Mouse (Mus musculus) B cell, adult 2 months (primary cell): Measurements from ENCODE around the gene Alppl2.
A peak's percentile ranks its signal among the peaks of the same experiment; 100 is the strongest.

Experiments
- DNase-seq, 2 experiments: peaks; one replicate each; pipeline ENCODE4 v3.0.0; 2022

The Alppl2 gene

DNA sequence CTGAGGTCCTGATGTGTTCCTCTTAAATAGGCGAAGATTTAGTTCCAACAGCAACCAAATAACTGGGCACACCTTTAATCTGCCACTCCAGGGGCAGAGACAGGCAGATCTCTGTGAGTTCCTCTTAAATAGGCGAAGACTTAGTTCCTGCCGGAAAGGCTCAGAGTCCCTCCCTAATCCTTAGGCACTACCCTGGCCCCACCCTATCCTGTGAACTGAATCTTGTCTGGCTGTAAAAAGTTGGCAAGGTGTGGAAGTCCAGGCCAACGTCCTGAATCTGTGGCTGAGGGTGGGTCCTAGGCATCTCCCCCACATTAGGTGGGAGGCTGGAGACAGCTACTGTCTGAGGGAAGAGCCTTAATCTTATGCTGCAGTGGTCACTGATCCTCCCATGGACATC is at the start of gene Alppl2:
Alppl2 (minus strand) TSS at position 101 of the 400 bp plus-strand sequence.
- DNase-seq, result no peak

DNA sequence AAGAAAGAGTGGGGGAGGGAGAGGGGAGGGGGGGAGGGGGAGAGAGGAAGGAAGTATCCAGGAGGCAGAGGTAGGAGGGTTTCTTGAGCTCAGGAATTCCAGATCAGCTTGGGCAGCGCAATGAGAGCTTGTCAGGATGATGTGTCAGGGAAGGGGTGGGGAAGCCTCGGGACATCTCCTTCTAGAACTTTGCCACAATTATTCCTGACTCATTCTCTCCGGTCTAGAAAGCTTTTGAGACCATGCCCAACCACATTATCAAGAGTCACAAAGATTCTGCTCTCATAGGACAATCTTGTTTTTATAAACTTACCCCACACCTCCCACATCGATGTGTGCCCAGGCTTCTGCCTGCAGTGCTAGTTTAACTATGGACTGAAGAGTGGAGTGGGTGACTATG is 42.1 kb upstream of the Alppl2 start:
- no peak for DNase-seq

GRCm38 (mm10) chr1:87127206-87128030 is 37.7 kb upstream of the Alppl2 start:
- peak in 1 of 2 experiments; percentile 5 for DNase-seq

DNA sequence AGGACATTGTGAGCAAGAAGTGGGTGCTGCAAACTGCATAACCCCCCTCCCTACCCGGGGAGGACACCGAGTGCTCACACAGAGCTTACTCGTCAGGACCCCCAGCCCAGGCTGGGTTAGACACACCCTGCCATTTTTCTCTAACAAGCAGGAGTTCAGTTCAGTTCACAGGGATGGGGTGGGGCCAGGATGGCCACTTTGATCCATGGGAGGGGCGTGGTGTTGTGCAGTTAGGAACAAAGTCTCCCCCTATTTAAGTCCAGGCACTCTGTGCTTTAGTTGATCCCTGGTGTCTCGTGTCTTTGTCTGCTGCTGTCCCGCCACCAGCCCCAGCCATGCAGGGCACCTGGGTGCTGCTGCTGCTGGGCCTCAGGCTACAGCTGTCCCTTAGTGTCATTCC is 34.9 kb upstream of the Alppl2 start, which contains the start of gene Akp3:
Akp3 (plus strand) TSS at position 301 of the 400 bp plus-strand sequence.
- no peak for DNase-seq

- DNase-seq, result no peak
Observed at GRCm38 (mm10) chr1:87114784-87115183, 25.1 kb upstream of the Alppl2 start.

DNA sequence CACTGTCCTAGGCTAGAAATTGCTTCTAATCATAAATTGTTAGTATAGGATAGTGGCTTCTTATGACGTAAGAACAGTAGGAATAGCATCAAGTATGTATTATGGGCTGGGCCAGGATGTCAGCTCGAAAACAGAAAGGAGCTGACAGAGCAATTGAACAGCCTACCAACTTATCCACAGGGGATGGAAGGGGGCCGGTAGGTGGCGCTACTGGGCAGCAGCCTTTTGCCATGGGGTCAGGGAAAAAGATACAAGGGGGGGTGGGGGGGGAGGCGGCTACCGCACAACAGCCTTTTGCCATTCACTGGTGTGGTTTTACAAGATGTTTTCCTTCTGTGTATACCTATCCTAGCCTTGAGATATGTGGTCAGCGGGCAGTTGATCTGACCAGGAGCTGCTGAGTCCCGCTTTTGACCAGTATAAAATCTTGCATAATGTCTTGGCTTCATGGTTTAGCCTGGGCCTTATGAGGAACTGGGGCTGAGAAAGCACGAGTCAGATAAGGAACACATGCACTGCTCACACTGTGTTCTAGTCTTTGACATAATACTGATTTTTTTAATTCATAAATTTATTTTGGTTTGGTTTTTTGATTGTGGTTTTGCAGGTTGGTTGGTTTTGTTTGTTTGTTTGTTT is 22.1 kb upstream of the Alppl2 start:
- peak; percentile 39 to 50 for DNase-seq

- DNase-seq, result no peak
Observed at GRCm38 (mm10) chr1:87108564-87108963, 18.8 kb upstream of the Alppl2 start.

GRCm38 (mm10) chr1:87106536-87106935 is 16.8 kb upstream of the Alppl2 start:
- no peak for DNase-seq

DNA sequence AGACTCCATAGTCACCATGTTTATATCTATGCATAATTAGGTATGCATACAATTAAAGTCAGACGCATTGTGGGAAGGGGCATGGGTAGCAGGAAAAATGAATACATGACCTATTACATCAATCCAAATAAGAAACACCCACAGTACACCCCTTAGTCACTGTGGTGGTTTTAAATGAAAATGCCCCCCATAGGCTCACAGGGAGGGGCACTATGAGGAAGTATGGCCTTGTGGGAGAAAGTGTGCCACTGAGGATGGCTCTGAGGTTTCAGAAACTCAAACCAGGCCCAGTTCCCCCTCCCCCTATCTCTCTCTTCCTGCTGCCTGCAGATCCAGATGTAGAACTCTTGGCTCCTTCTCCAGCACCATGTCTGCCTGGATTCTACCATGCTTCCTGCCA is 14.2 kb upstream of the Alppl2 start:
- DNase-seq, result no peak

DNA sequence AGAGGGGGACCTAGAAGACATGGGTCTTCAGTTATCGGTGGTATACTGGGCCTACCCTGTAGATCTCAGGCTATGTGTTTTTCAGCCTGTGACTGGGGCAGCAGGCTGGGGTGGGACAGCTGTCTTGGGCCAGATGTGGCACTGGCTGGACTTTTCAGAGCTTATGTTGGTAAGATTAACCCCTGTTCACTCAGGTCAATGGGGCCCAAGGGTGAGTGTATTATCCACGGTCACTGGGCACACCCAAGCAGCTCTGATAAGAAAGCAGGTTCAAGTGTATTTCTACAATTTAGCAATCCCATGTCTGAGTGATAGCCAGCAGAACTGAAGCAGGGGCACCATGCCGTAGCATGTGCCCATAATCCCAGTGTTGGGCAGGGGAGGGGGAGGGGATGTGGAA is 12.4 kb upstream of the Alppl2 start:
- DNase-seq, result no peak

- DNase-seq, result no peak
Observed at GRCm38 (mm10) chr1:87101411-87101810, 11.7 kb upstream of the Alppl2 start, which contains the start of gene Alpi. Gene Alpi, minus strand, starts transcription at chr1:87101606.

GRCm38 (mm10) chr1:87098358-87098975 is 8.7 kb upstream of the Alppl2 start:
- peak; percentile 62 to 68 for DNase-seq

DNA sequence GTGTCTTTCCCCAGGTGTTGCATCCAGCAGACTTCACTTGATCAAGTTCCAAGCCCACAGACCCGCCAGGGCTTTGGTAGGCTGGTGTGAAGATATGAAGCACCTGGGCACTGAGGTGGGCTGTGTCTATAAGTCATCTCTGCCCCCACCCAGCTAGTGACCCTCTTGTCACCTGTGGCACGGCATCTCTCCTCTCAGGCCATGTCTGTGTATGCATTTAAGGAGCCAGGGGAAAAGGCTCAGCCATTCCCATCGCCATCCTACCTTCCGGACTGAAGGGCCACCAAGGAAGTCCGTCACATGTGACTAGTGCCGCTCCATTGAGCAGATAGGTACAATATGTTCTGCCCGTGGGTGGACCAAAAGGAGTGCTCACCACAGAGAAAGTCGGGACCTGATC is 5.9 kb upstream of the Alppl2 start:
- no peak for DNase-seq

- DNase-seq, result no peak
Observed at GRCm38 (mm10) chr1:87089251-87089650, 477 bp downstream of the Alppl2 start.

DNA sequence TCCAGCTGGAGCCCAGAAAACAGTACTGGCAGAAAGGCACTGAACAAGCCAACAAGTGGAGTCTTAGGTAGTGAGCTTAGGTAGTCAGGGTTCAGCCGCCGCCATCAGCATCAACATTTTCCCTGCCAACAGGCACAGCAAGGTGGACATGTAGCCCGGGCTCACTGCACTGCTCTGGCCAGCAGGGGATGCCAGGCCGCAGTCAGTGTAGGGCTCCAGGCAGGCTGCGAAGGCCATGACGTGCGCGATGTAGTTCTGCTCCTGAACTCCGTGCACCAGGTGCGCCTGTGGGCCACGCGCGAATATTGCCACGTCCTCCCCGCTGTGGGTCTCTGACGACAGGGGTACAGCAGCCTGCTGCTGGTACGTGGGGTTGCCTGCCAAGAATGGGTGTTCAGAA is 2.8 kb downstream of the Alppl2 start:
- DNase-seq, result no peak

- no peak for DNase-seq
Observed at GRCm38 (mm10) chr1:87086196-87086595, 3.5 kb downstream of the Alppl2 start.

GRCm38 (mm10) chr1:87073776-87074175 is 16.0 kb downstream of the Alppl2 start:
- no peak for DNase-seq

DNA sequence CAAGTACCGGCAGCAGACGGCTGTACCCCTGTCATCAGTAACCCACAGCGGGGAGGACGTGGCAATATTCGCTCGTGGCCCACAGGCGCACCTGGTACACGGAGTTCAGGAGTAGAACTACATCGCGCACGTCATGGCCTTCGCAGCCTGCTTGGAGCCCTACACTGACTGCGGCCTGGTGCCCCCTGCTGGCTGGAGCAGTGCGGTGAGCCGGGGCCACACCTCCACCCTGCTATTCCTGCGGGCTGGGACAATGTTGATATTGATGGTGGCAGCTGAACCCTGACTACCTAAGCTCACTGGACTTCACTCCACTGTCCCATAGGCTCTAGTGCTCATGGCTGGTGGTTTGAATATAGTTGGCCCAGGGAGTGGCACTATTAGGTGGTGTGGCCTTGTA is 19.0 kb downstream of the Alppl2 start:
- peak; percentile 50 to 56 for DNase-seq

- no peak for DNase-seq
Observed at GRCm38 (mm10) chr1:87060913-87061312, 28.8 kb downstream of the Alppl2 start.

DNA sequence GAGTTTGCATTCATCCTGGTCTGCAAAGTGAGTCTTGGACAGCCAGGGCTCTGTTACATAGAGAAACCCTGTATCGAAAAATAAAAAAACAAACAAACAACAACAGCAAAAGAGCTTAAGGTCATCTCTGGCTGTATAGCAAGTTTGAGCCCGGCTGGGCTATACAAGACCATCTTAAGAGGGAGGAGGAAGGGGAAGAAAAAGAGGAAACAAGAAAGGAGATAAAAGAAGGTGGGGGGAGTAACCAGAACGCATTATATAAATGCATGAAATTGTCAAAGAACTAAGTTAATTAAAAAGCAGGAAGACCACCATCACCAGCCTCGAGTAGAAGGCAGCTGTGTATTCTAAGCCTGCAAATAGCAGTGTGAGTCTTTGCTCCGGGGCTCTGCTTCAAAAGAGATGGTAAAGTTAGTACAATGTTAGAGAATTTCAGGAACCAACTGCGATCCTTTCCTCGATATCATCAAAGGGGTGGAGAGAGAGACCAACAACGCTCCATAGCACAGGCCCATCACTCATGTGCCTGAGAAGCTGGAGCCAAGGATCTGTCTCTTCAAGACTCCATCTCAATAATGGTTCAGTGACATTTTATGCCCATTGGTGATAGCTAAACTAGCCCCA is 30.6 kb downstream of the Alppl2 start:
- DNase-seq, result no peak

DNA sequence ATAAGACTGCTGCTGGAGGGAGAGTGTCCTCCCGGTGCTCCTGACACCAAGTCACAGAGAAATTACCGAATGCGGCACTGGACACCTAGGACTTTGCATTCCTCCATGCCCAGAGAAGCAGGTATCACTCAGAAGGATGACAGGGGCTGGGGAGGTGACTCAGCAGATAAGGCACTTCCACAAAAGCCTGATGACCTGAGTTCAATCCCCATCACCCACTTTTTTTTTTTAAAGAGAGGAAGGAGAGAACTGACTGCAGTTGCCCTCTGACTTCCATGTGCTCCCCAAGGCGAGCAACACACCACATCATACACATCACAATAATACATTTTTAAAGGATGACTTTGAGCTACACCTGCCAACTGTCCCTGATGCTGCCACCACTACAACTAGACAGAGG is 32.7 kb downstream of the Alppl2 start:
- no peak for DNase-seq

GRCm38 (mm10) chr1:87051369-87051768 is 38.4 kb downstream of the Alppl2 start:
- DNase-seq, result no peak

GRCm38 (mm10) chr1:87050700-87051099 is 39.0 kb downstream of the Alppl2 start:
- DNase-seq, result no peak
